Mouse (Mus musculus) stomach, embryonic 16.5 days (tissue): ENCODE data around the gene Olfr70. TPM values are rescaled to one million over a fixed set of nuclear protein-coding genes. Genes with fewer than 3 reads are reported as not detected.

Source experiments
- ATAC-seq: fragments of 200-750 bp; cut with Nextera tagmentation; 2 replicates; pipeline ENCODE4 v1.8.0; 2017; ENCODE audit warnings: moderate number of reproducible peaks, moderate TSS enrichment; ENCODE audit not compliant: insufficient read depth, low FRiP score
- H3K27ac ChIP-seq: fragments of 300-500 bp; sonication (generic); 2 replicates; pipeline ENCODE4 v1.5.1; 2014; ENCODE audit warnings: low read length
- H3K27me3 ChIP-seq: fragments of 300-500 bp; sonication (generic); 2 replicates; pipeline ENCODE4 v1.6.1; 2014; ENCODE audit warnings: low read length, control low read depth, mixed read lengths; ENCODE audit not compliant: control insufficient read depth, insufficient read depth
- H3K36me3 ChIP-seq: fragments of 300-500 bp; sonication (generic); 2 replicates; pipeline ENCODE4 v1.6.1; 2014; ENCODE audit warnings: low read length; ENCODE audit not compliant: control insufficient read depth, insufficient read depth
- H3K4me1 ChIP-seq: fragments of 300-500 bp; sonication (generic); 2 replicates; pipeline ENCODE4 v1.6.1; 2014; ENCODE audit warnings: low read length, control low read depth, mixed read lengths; ENCODE audit not compliant: control insufficient read depth, insufficient read depth
- H3K4me2 ChIP-seq: fragments of 300-500 bp; sonication (generic); 2 replicates; pipeline ENCODE4 v1.6.1; 2014; ENCODE audit warnings: low read depth, low read length, mixed read lengths
- H3K4me3 ChIP-seq: fragments of 300-500 bp; sonication (generic); replicated peaks from 2 replicates; pipeline ENCODE4 v1.5.1; 2014; ENCODE audit warnings: mild to moderate bottlenecking, low read length
- H3K9ac ChIP-seq: fragments of 300-500 bp; sonication (generic); 2 replicates; pipeline ENCODE4 v1.6.1; 2014; ENCODE audit warnings: low read length
- H3K9me3 ChIP-seq: fragments of 300-500 bp; sonication (generic); replicated peaks from 2 replicates; pipeline ENCODE4 v1.6.1; 2016; ENCODE audit warnings: low read length, control low read depth; ENCODE audit not compliant: control insufficient read depth
- WGBS: fragments of 180-500 bp; shearing (Covaris S2); extraction: QIAGEN DNeasy Blood & Tissue Kit; methylation state at CpG from one replicate; pipeline ENCODE4 v1.1.7; 2014; 5-methylcytosine and 5-hydroxymethylcytosine counted together
- polyA plus RNA-seq: library from polyadenylated mRNA; unstranded; fragments of >200 nt; fragmentation: Nextera tagmentation; extraction: Ambion mirVana; gene quantifications from 2 replicates; pipeline ENCODE4 v1.2.1, GENCODE M21; 2015

Gene Olfr70
- polyA plus RNA-seq, 1 experiment from 2014 or later = not detected

DNA sequence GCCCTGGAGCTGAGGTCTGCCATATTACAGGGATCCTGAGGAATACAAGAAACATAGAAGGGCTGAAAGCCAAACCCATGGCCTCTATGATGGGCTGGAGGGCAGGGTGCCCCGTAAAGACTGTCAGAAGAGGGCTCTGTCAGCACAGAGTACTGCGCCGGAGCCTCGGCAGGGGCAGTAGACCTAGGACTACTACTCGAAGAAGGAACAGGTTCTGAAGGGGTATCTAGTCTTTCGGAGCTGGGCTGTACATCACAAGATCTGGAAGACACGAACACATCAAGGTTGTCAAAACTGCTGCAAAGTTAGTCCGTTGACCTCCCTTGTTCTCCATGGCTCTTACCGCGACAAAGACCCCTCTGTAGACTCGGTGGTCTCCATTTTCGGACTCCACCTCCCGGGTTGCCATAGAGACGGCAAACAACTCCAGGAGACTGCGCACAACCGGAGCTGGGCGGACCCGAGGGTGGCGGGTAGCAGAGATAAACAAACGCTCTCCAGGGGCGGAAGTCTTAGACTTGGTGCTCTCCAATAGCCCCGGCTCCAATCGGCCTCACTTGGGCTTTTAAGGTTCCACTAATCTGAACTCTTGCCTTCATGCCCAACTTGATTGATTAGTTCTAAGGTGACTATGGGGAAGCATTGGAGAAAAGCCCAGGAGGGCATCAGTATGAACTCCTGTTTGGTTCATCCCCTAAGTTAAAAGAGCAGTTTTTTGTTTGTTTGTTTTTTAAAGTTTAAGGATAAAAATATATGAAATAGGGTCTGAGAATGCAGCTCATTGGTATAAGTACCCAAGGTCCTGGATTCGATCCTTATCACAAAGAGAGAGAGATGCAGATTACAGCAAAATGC lies 47.2 kb downstream of the Olfr70 start, which contains the start of gene Spag8:
Spag8 (minus strand) TSS at position 434 of the 855 bp plus-strand sequence.
- H3K4me3 ChIP-seq = peak within 1 kb of the TSS; percentile 33
- H3K36me3 ChIP-seq = peaks cover 11% of the 10 kb centered on the region
- H3K27ac ChIP-seq = no peak within 1 kb of the TSS
- H3K4me1 ChIP-seq = peaks cover 4% of the 10 kb centered on the region
- no peak for ATAC-seq
- peaks cover 6% of the 10 kb centered on the region for H3K9me3 ChIP-seq
- WGBS = 15% methylated on average over 24 of the region's 24 CpGs
- no peaks in the 10 kb centered on the region for H3K27me3 ChIP-seq
- peak within 1 kb of the TSS; percentile 55 for H3K4me2 ChIP-seq
- no peak within 1 kb of the TSS for H3K9ac ChIP-seq

DNA sequence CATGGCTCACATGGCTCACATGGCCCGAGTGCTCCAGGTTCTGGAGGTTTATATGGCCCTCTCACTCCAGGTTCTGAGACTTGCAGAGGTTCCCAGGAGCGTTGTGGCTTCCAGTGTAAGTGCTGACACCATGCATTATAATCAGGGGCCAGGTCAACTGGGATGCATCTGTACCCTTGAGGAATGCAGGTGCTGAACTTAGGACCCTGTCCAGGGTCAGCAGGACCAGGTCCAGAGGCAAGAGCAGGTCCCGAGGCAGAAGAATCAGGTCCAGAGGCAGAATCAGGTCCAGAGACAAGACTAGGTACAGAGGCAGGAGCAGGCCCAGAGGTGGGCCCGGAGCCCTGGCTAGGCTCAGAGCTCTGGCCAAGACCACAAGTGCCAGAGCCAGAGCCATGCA lies 47.9 kb downstream of the Olfr70 start:
- peaks cover 4% of the 10 kb centered on the region for H3K4me1 ChIP-seq
- peaks cover 11% of the 10 kb centered on the region for H3K36me3 ChIP-seq
- no peak overlapping the region for H3K4me2 ChIP-seq
- ATAC-seq = no peak
- no peak overlapping the region for H3K27ac ChIP-seq
- no peaks in the 10 kb centered on the region for H3K27me3 ChIP-seq
- no peak overlapping the region for H3K9ac ChIP-seq
- 81% methylated on average over 4 of the region's 4 CpGs for WGBS
- no peak overlapping the region for H3K4me3 ChIP-seq
- peaks cover 6% of the 10 kb centered on the region for H3K9me3 ChIP-seq

DNA sequence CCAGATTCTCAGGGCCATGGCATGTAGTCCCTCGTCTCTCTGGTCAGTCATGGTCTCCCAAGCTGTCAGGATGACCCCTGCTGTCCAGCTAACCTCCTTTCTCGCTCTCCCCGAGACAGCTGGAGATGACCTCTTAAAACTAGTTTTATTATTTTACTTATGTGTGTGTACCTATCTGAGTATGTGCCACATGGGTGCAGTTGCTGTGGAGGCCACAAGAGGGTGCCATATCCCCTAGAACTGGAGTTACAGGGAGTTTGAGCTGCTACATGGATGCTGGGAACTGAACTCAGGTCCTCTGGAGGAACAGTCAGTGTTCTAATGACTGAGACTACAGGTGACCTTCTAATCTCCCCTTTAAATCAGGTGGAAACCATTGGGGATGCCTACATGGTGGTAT lies 50.8 kb downstream of the Olfr70 start:
- no peak overlapping the region for H3K9ac ChIP-seq
- peaks cover 11% of the 10 kb centered on the region for H3K36me3 ChIP-seq
- ATAC-seq = no peak
- H3K9me3 ChIP-seq = peaks cover 6% of the 10 kb centered on the region
- 93% methylated on average over 3 of the region's 3 CpGs for WGBS
- no peaks in the 10 kb centered on the region for H3K4me1 ChIP-seq
- H3K27me3 ChIP-seq = no peaks in the 10 kb centered on the region
- no peak overlapping the region for H3K4me2 ChIP-seq
- H3K4me3 ChIP-seq = no peak overlapping the region
- no peak overlapping the region for H3K27ac ChIP-seq

Other genes starting within 250 kb of the Olfr70 start
- 2.6 and 3.5 TPM in 2 replicates for gene Cd72, start 246.2 kb downstream of the Olfr70 start, polyA plus RNA-seq
- gene Sit1, start 217.1 kb downstream of the Olfr70 start, polyA plus RNA-seq = not detected in 2 replicates
- 106 and 113 TPM in 2 replicates for gene Ccdc107, start 207.9 kb downstream of the Olfr70 start, polyA plus RNA-seq
- gene Arhgef39, start 201.1 kb downstream of the Olfr70 start, polyA plus RNA-seq = 45.0 and 46.1 TPM in 2 replicates
- 22.3 and 22.9 TPM in 2 replicates for gene Car9, start 193.8 kb downstream of the Olfr70 start, polyA plus RNA-seq
- gene Tpm2, start 177.0 kb downstream of the Olfr70 start, polyA plus RNA-seq = 1,306 and 1,388 TPM in 2 replicates
- 71.4 and 84.7 TPM in 2 replicates for gene Creb3, start 138.5 kb downstream of the Olfr70 start, polyA plus RNA-seq
- gene Tln1, start 138.1 kb downstream of the Olfr70 start, polyA plus RNA-seq = 62.6 and 64.8 TPM in 2 replicates
- gene Rgp1, start 122.1 kb downstream of the Olfr70 start, polyA plus RNA-seq = 25.9 and 37.2 TPM in 2 replicates
- 14.2 and 15.6 TPM in 2 replicates for gene Gba2, start 121.9 kb downstream of the Olfr70 start, polyA plus RNA-seq
- gene Msmp, start 116.3 kb downstream of the Olfr70 start, polyA plus RNA-seq = 0.48 and 0.95 TPM in 2 replicates
- 8.9 and 9.6 TPM in 2 replicates for gene Npr2, start 68.9 kb downstream of the Olfr70 start, polyA plus RNA-seq
- 1.3 TPM in 2 replicates for gene Spag8, start 47.2 kb downstream of the Olfr70 start, polyA plus RNA-seq
- 97.0 and 101 TPM in 2 replicates for gene Hint2, start 44.3 kb downstream of the Olfr70 start, polyA plus RNA-seq
- gene Tmem8b, start 31.8 kb downstream of the Olfr70 start, polyA plus RNA-seq = 3.0 and 3.5 TPM in 2 replicates
- gene Fam221b, start 31.7 kb downstream of the Olfr70 start, polyA plus RNA-seq = 2.6 and 3.2 TPM in 2 replicates
- not detected in 2 replicates for gene Olfr71, start 9.4 kb upstream of the Olfr70 start, polyA plus RNA-seq
- 1.6 and 2.2 TPM in 2 replicates for gene Hrct1, start 26.4 kb upstream of the Olfr70 start, polyA plus RNA-seq
- gene Spaar, start 29.2 kb upstream of the Olfr70 start, polyA plus RNA-seq = 0.05 and 0.06 TPM in 2 replicates
- gene Olfr159, start 70.2 kb upstream of the Olfr70 start, polyA plus RNA-seq = not detected in 2 replicates
- gene Olfr156, start 123.1 kb upstream of the Olfr70 start, polyA plus RNA-seq = not detected in 2 replicates
- gene Olfr157, start 139.4 kb upstream of the Olfr70 start, polyA plus RNA-seq = not detected in 2 replicates
- gene Olfr155, start 150.8 kb upstream of the Olfr70 start, polyA plus RNA-seq = not detected in 2 replicates
- 23.8 and 25.4 TPM in 2 replicates for gene Reck, start 174.7 kb upstream of the Olfr70 start, polyA plus RNA-seq